Mouse (Mus musculus) spleen, adult 18-20 months (tissue): Measurements from ENCODE around the gene Riox2.

Source experiments
- DNase-seq, 2 experiments: peaks; one replicate each; pipeline ENCODE4 v3.0.0; 2022; ENCODE audit warnings: mixed read lengths in 2 of 2

Riox2 gene

DNA sequence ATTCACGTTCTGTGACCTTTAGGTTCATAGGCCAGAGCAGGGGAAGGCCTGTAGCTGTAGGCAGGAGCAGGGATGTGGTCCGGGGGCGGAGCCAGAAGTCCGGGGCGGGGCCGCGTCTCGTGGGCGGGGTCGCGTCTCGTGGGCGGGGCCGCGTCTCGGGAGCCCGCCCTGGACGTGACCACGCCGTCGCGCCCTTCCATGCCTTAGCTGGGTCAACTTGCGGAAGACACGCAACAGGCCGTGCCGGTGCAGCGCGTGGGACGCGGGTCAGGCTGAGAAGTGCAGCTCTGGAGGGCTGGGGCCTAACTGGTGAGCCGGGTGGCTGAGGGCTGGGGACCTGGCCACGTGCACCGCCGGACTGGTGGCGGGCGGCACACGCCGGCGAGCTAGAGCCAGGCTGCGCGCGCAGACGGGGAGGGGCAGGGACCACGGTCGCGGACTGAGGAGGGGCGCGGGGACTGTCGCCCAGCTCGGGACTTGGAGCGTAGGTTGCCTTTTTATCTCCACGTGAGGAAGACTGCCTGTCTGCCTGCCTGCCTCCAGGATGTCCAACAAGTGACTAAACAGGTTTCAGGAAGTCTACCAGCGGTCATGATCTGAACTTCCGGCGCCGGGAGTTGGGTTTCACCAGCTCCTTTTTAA is at the start of gene Riox2:
Riox2 (plus strand) TSS at position 139 of the 642 bp plus-strand sequence.
- DNase-seq: peak; percentile 80 to 91

DNA sequence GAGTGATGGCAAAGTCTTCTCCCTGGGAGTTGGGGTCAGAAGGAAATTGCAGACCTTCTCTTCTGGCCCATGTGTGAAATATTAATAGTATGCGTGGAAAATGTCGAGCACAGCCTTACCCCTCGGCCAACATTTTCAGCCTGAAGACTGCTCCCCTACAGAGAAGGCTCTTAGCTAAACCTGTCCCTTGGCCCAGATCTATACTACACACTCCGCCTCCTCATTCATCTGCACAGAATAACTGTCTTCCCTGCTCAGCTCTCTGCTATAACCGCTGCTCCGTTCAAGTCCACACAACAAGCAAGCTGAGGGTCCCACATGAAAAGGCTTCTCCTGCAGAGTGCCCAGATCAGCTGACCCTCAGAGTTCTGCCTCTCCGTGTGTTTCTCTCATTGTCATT is 43.6 kb upstream of the Riox2 start:
- DNase-seq: no peak

- DNase-seq: no peak
Measured at GRCm38 (mm10) chr16:59433181-59433580, 38.4 kb upstream of the Riox2 start.

- no peak for DNase-seq
Measured at GRCm38 (mm10) chr16:59444880-59445559, 26.6 kb upstream of the Riox2 start.

GRCm38 (mm10) chr16:59448181-59448580 is 23.4 kb upstream of the Riox2 start:
- DNase-seq: no peak

DNA sequence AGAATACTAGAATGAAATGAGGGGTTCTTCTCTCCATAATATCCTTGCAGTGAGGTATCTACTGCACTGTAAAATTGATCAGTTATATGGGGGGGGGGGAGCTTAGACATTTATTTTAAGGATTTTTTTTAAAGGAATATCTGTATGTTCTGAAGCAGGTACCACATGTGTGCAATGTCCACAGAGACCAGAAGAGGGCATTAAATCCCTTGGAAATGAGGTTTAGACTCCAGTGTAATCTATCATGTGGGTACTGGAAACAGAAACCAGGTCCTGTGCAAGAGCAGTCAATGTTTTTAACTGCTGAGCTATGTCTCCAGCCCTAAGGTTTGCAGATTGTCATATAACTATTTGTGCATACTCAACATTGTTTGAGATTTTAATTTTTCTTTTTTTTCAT is 22.5 kb upstream of the Riox2 start:
- DNase-seq: no peak

DNA sequence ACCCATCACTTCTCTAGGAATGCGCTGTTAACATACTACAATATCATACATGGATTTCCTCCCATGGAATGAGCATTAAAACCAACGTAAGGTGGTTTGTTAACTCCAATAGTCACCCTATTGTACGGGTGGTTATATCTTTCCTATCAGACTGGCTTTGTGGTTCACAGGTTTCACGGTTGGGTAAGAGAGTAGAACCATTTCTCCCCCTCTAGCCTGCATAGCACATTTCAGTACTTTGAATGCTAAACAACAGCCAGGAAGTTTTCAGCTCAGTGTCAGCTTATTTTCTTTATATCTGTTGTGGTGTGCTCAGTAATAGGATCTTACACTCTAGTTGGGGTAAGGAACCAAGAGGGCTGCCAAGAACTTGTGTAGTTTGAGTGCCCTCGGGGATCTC is 19.8 kb upstream of the Riox2 start:
- DNase-seq: no peak

DNA sequence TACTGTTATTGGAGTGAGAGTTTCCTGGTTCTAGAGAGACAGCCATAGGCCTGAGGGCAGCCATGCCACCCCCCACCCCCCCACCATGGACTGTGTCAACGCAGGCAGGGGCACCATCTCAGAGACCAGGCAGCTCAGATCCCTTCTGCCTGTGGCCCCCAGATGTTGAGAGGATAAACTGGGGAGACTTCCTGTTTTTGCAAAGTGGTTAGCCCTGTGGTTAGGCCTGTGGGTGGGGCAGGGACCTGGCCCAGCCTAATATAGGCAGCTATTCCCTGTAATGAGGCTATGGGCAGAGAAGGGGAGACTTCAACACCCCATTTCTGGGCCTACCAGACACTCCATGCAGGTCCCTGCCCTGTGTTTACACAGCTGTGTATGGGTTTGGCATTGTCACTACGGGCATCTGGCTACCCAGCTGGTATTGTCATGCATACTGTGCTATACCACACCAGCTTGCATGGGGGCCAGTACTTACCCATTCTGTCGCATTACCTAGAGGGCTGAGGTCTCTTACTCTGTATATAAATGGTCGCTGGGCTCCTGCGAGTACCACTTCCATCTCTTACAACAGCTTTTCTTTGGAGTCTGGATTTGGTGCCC is 12.2 kb upstream of the Riox2 start:
- DNase-seq: peak; percentile 26 to 40

DNA sequence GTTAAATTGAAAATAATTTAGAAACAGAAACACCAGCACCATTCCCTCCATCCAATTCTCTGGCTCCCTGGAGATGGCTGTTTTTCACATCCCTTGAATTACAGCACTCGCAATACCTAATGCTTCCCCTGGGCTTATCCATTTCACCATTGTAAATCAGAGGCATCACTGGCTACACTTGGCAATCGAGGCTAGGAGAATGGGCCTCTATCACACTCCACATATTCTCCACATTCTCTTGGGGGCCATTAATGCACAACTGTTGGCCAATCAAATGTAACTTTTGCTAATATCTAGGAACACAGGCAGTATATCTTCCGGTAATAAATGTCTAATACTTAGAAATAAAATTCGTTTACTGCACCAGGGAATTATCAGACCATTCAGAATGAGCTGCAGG is 8.0 kb upstream of the Riox2 start:
- no peak for DNase-seq

- DNase-seq: no peak
Measured at GRCm38 (mm10) chr16:59463973-59464372, 7.6 kb upstream of the Riox2 start.

GRCm38 (mm10) chr16:59469846-59470245 is 1.7 kb upstream of the Riox2 start:
- DNase-seq: no peak

GRCm38 (mm10) chr16:59472546-59472945 is 971 bp downstream of the Riox2 start:
- DNase-seq: no peak

DNA sequence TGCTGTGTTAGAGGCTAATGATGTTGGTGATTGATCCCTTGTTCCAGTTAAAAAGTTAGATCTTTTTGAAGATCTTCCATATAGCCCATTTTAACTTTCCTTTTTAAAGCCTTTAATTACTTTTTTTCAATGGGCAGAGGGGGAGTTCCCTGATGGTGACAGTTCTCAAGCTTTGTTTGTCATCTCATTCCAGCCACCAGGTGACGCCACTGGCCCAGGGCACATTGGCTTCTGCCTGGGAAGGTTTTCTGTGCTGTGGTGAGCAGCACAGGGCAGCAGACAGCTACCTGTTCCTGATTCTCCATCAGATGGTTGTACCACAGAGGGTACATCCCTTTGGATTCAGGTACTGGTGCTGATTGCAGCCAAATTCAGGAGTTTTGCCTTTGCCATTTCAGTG is 3.2 kb downstream of the Riox2 start:
- DNase-seq: peak; percentile 30 to 69

GRCm38 (mm10) chr16:59477955-59478354 is 6.4 kb downstream of the Riox2 start:
- no peak for DNase-seq

DNA sequence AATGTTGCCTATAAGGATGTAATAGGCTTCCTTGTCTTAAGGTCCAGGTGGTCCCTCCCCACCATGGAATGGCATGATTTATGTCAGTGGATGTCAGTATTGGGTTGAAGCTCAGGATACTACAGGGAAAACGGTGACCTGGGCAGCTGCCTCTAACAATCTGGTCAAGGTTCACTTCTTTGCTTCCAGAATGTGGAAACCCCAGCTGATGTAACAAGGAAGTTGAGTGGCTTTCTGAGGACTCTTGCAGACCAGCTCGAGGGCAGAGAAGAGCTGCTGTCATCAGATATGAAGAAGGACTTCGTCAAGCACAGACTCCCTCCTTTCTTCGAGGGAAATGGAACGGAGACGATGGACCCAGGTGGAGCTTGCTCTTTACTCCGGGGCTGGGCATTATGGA is 15.7 kb downstream of the Riox2 start:
- DNase-seq: no peak

GRCm38 (mm10) chr16:59487975-59488548 is 16.5 kb downstream of the Riox2 start:
- no peak for DNase-seq

DNA sequence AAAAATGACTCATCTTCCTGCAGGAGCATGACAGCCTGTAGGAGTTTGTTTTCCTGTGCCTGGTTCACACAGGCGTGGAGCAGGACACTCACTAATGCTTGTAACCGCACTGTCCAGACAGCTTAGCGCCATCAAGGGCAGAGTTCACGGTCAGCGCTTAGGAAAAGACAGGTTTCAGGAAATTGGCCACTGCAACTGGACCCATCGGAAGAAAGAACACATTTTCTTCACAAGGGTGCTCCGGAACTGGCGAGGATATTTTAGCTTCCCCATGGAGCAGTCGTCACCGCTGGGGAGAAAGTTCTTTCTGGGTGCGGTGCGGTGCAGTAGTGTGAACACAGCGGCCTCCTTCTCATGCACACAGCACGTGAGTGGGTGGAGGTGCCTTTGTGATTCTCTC is 21.6 kb downstream of the Riox2 start:
- DNase-seq: no peak

GRCm38 (mm10) chr16:59497947-59498346 is 26.4 kb downstream of the Riox2 start:
- DNase-seq: no peak

DNA sequence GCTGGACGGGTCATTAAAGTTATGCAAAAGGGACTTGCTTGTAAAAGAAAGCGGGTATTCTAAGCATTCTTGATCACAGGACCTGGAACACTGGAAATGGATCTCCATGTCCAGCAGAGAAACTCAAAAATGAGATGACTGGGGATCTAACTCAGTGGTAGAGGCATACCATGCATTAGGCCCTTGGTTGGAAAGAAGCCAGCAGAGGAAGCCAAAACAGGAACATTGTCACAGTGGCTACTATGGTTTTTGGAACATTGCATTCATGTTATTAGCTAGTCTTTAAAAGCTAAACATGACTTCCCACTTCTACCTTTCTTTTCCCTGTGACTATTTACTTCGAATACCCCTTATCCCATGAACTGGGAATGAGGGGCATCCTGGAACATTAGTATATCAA is 27.6 kb downstream of the Riox2 start:
- DNase-seq: no peak

DNA sequence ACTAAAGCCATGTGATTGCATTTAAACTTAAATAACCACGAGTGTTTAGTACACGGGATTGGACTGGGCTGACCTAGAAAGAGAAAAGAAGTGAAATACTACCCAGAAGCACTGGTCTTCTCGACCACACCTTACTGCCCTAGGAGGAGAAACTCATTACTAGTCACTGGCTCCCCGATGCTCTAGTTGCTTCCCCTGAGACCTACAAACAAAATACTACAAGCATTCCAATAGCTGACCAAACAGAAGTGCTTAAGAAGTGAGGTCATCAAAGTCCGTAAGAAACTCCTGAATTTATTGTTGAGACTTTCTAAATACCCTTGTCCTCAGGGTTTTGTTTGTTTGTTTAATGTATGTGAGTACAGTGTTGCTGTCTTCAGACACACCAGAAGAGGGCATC is 38.3 kb downstream of the Riox2 start:
- no peak for DNase-seq

DNA sequence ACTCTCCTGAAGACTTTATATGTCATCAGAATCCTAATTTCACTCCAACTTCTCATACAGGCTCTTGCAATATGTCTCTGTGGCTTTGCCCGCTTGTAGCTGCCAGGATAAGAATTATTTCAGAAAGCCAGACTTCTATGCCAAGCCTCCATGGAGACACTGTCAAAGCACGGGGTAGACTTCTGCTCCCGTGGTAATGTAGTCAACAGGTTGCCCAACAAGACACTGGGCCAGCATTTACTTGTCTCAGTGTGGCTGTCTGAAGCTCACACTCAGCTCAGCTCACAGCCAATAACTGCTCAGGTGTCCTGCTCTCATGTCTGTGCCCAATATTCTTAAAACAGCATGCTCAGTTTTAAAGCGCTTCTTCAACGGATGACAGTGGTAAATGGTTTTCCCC is 43.6 kb downstream of the Riox2 start:
- no peak for DNase-seq

DNA sequence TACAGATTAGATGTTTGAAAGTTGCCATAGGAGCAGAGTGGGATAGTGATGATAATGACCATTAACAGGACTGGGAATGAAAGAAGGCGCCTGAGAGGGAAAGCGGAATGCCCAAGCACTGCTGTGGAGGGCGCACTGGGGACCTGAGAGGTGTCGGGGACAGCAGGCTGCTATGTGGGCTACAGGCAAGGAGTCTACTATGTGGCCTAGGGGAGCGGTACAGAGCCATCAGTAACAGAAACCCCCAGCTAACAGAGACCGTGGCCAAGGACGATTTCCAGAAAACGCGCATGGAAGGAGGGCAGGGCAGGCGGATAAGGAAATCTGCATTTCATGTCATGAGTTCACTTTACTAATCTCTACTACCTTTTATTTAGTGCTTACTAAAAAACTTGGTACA is 45.4 kb downstream of the Riox2 start:
- DNase-seq: no peak

GRCm38 (mm10) chr16:59517447-59518219 is 46.1 kb downstream of the Riox2 start:
- peak in 1 of 2 experiments; percentile 18 for DNase-seq
